Mouse (Mus musculus) small intestine, adult 2 months (tissue): Measurements from ENCODE around the gene Plekhg3. TPM values are rescaled to one million over a fixed set of nuclear protein-coding genes. Genes with fewer than 3 reads are reported as not detected.

Source experiments
- H3K27ac ChIP-seq: fragments of 200-500 bp; 2 replicates; pipeline ENCODE4 v1.5.1; 2012; ENCODE audit warnings: low read depth, low read length, control low read depth, inconsistent platforms; ENCODE audit not compliant: insufficient read depth
- H3K27me3 ChIP-seq: fragments of 200-500 bp; 2 replicates; pipeline ENCODE4 v1.6.1; 2012; ENCODE audit warnings: mild to moderate bottlenecking, moderate library complexity, low read length, inconsistent platforms; ENCODE audit not compliant: control insufficient read depth, insufficient read depth
- H3K36me3 ChIP-seq: fragments of 200-500 bp; 2 replicates; pipeline ENCODE4 v1.6.1; 2012; ENCODE audit warnings: mild to moderate bottlenecking, low read length, control low read depth, inconsistent platforms; ENCODE audit not compliant: control insufficient read depth, insufficient read depth
- H3K4me1 ChIP-seq: fragments of 200-500 bp; 2 replicates; pipeline ENCODE4 v1.6.1; 2012; ENCODE audit warnings: low read length, inconsistent platforms, mixed read lengths; ENCODE audit not compliant: control insufficient read depth, insufficient read depth, insufficient read length
- H3K4me3 ChIP-seq: fragments of 200-500 bp; 2 replicates; pipeline ENCODE4 v1.5.1; 2012; ENCODE audit warnings: low read depth, mild to moderate bottlenecking, control low read depth, inconsistent platforms, low read length, moderate library complexity
- CTCF ChIP-seq: fragments of 200-500 bp; IDR thresholded peaks from 2 replicates; pipeline ENCODE4 v1.5.1; 2012; ENCODE audit warnings: low read depth, mild to moderate bottlenecking, control low read depth, inconsistent platforms, low read length, moderate library complexity, mixed read lengths; ENCODE audit not compliant: insufficient replicate concordance, insufficient read length; ENCODE audit errors: extremely low read depth
- POLR2A ChIP-seq: fragments of 200-500 bp; IDR thresholded peaks from 2 replicates; pipeline ENCODE4 v1.6.1; 2012; ENCODE audit warnings: low read depth, mild to moderate bottlenecking, control low read depth, inconsistent platforms, low read length, moderate library complexity
- WGBS: fragments of 180-500 bp; shearing (Covaris S2); methylation state at CpG from one replicate; pipeline ENCODE4 v1.1.7; 2018; 5-methylcytosine and 5-hydroxymethylcytosine counted together
- polyA plus RNA-seq: library from polyadenylated mRNA; depleted of rRNA; stranded (reverse); fragments of >200 nt; gene quantifications from 2 replicates; pipeline ENCODE4 v1.2.3, GENCODE M21; 2012

The Plekhg3 gene
- polyA plus RNA-seq, 1 experiment: 16.9 TPM

DNA sequence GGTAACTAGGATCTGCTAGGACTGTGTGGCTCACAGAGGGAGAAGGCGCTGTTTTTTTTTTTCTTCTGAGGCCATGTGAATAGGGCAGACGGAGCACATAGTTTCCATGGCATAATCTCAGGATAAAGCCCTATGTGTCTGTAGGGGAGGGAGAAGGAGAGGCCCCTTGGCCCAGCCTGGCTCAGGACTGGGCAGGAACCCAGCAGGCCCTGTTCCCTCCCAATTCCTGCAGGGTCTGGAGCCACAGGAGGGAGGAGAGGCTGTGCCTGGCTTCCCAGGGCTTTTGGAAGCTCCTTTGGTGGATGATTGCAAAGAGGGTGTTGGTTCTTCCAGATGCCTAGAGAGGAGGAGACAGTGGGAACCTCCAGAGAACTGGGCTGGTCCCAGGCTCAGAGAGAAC, 24.2 kb upstream of the Plekhg3 start:
- no peaks in the 10 kb centered on the region for H3K36me3 ChIP-seq
- TF ChIP-seq POLR2A (no peak), CTCF (no peak)
- H3K4me3 ChIP-seq: no peak overlapping the region
- 0 out of 2 replicates have a peak, but pooled peaks cover 2% of the 10 kb centered on the region for H3K4me1 ChIP-seq
- no peaks in the 10 kb centered on the region for H3K27me3 ChIP-seq
- WGBS: 87% methylated on average over 2 of the region's 2 CpGs
- H3K27ac ChIP-seq: no peak overlapping the region

DNA sequence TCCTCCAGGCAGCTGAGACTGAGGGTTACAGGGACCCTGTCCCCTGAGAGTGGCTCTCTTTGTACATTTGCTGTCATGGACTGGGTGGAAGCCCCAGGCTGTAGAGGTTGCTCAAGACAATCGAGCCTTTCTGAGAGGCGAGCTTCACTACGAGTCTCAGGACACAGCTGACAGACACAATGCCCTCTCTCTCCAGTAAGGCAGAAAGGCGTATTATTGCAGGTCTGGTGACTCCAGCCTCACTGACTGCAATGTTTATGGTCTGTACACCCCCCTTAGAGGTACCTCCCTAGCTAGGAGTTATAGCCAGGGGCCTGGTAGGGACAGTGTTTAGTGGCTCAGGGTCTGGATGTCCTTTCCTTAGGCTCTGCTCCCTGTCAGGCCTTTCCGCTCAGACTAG, 22.9 kb upstream of the Plekhg3 start:
- 89% methylated on average over 5 of the region's 5 CpGs for WGBS
- Histone ChIP-seq H3K27ac (no peak overlapping the region), H3K36me3 (no peaks in the 10 kb centered on the region), H3K27me3 (no peaks in the 10 kb centered on the region), H3K4me3 (no peak overlapping the region), H3K4me1 (no peaks in the 10 kb centered on the region)
- no peak for TF ChIP-seq POLR2A

DNA sequence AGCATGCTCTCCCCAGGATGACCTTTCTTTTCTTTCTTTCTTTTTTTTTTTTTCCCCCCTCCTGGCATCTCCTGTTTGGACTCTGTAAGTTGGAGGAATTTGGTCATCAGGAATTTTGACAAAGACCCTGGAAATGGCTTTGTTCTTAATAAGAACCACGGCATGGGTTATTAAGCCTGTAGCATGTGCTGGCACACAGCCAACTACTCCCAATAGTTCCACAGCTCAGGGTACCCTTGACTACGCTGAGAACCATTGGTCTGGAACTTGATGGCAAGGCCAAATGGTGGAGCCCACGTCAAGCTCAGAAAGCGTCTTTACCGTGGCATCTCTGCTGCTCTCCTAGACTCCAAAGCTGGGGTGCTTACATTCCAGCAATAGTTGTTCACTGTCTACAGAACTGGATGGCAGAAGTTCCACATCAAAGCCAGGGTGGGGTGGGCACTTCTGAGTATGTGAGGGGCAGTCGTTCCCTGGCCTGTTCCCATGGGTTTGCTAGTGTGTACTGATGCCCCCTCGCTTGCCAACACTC, 21.7 kb upstream of the Plekhg3 start:
- Histone ChIP-seq H3K27me3 (no peaks in the 10 kb centered on the region), H3K36me3 (no peaks in the 10 kb centered on the region), H3K4me3 (no peak overlapping the region), H3K27ac (no peak overlapping the region), H3K4me1 (no peaks in the 10 kb centered on the region)
- TF ChIP-seq POLR2A (no peak), CTCF (no peak)
- 83% methylated on average over 7 of the region's 7 CpGs for WGBS

DNA sequence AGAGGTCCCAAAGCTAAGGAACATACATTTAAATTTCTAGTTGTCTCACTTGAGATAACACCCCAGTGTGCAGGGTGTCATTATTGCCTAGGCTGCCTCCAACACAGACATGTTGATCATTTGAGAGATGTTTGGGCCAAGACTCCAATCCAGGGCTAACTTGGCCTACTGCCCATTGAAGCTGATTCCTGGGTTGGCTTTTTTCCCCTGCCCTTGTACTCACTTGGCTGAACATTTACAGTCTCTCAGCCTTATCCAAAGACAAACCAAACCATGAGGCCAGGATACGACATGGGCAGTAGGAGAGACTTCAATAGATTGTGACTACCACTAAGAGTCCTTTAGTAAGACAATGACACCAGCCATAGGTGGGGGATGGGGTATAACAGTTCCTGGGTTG, 18.0 kb upstream of the Plekhg3 start:
- H3K36me3 ChIP-seq: no peaks in the 10 kb centered on the region
- no peaks in the 10 kb centered on the region for H3K27me3 ChIP-seq
- no peak overlapping the region for H3K4me3 ChIP-seq
- 28% methylated on average over 1 of the region's 1 CpGs for WGBS
- TF ChIP-seq POLR2A (no peak), CTCF (no peak)
- no peak overlapping the region for H3K27ac ChIP-seq
- no peaks in the 10 kb centered on the region for H3K4me1 ChIP-seq

DNA sequence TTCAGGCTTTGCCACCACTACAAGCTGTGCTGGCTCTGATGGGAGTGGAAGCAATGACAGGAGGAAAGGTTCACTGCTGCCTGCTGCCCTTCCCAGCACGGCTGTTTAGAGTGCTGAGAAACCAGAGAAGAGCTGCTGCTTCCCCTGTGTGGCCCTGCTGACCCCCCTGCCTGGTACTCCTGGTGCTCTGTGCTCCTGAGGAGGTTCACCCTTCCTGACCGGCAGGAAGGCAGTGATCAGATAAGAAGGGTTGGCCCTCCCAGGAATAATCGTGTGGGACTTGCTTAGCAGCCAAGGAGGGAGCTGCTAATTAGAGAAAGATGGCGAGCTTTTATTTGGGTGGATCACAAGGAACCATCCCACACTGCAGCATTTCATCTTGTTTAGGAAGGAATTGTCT, 15.8 kb upstream of the Plekhg3 start:
- 15% methylated on average over 4 of the region's 4 CpGs for WGBS
- Histone ChIP-seq H3K27me3 (no peaks in the 10 kb centered on the region), H3K27ac (no peak overlapping the region), H3K4me1 (no peaks in the 10 kb centered on the region), H3K36me3 (no peaks in the 10 kb centered on the region), H3K4me3 (no peak overlapping the region)
- TF ChIP-seq CTCF: no peak
- no peak for TF ChIP-seq POLR2A

DNA sequence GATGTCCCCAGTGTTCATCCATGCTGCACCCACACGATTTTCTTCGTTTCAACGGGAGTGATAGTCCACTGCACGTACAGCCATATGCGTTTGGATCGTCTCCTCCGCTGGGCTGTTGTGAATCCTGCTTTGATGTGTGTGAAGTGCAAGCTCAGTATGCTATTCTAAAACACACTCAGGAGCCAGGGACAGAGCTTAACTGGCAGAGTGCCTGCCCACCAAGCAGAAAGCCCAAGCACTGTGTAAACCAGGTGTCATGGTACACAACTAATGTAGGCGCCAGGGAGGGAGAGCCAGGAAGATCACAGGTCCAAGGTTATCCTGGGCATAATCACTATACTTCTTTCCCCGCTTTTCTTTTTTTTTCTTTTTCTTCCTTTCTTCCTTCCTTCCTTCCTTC, 12.7 kb upstream of the Plekhg3 start:
- no peaks in the 10 kb centered on the region for H3K36me3 ChIP-seq
- no peak for TF ChIP-seq CTCF
- TF ChIP-seq POLR2A: no peak

DNA sequence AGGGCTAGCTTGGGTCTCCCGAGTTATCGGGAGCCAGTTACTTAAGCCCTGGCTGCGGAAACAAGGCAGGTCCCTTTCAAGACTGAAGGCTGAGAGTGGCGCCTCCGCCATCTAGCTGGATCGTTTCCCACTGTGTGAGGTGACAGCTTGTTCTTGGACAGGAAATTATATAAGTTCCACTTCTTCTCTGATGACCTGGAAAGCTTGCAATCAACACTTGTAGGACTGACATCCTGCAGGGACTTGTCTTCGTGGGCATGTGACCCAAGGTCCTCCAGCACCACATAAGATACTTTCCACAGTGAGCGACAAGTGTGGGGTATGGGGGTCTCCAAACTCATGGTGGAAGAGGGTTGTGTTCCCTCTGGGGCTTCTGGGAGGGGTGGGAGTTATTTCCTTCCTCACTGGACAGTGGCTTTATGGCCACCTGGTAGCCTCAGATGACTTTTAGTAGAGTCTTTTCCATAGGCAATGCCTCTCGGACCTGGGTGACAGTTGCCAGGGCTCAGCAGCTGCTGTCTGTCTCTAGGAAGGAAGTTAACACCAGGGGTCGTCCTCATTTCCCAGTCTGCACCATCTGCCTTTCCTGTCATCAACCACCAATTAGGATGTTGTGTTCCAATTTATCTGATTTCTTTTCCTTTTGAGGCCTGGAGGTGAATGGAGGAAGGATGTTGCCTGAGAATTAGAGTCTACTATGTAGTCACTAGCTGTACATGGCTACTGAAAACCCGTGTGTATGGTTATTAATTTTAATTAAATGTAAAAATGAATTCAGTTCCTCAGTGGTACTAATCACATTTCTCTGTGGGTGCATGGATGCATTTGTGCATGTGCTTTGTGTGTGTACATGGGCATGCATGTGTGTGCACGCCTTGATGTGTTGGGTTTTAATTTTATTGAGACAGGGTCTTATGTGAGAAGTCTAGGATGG, 11.5 kb upstream of the Plekhg3 start:
- Histone ChIP-seq H3K27me3 (no peaks in the 10 kb centered on the region), H3K36me3 (no peaks in the 10 kb centered on the region), H3K27ac (no peak overlapping the region), H3K4me1 (no peaks in the 10 kb centered on the region), H3K4me3 (no peak overlapping the region)
- WGBS: 81% methylated on average over 12 of the region's 12 CpGs
- TF ChIP-seq CTCF: no peak

More for the DNA sequence above, 12.7 kb upstream of the Plekhg3 start:
- Histone ChIP-seq H3K27ac (no peak overlapping the region), H3K4me1 (no peaks in the 10 kb centered on the region), H3K27me3 (no peaks in the 10 kb centered on the region), H3K4me3 (no peak overlapping the region)
- 85% methylated on average over 9 of the region's 9 CpGs for WGBS

DNA sequence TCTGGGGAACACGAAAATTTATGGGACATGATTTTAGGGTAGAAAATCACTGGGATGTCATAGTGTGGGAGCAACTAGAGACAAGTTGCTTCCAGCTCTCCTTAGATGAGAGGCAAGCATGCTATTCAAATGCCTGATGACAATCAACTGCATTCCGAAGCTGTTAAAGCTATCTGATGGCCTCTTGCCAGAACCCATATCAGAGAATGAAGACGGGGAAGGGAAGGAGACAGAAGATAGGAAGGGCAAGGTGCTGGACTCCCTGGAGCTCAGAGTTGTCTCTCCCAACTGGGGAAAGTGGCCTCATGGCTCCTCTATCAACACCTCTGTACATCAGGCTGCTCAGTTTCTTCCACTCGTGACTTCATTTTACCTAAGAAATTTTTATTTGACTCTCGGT, 7.0 kb upstream of the Plekhg3 start:
- H3K27me3 ChIP-seq: no peaks in the 10 kb centered on the region
- TF ChIP-seq POLR2A: no peak
- TF ChIP-seq CTCF: no peak
- H3K36me3 ChIP-seq: no peaks in the 10 kb centered on the region
- H3K4me3 ChIP-seq: no peak overlapping the region
- 40% methylated on average over 5 of the region's 5 CpGs for WGBS
- H3K4me1 ChIP-seq: no peaks in the 10 kb centered on the region; the same call in 1 of the 2 replicates
- no peak overlapping the region for H3K27ac ChIP-seq
